Mouse (Mus musculus): Measurements from ENCODE around the gene Sell.

DNA sequence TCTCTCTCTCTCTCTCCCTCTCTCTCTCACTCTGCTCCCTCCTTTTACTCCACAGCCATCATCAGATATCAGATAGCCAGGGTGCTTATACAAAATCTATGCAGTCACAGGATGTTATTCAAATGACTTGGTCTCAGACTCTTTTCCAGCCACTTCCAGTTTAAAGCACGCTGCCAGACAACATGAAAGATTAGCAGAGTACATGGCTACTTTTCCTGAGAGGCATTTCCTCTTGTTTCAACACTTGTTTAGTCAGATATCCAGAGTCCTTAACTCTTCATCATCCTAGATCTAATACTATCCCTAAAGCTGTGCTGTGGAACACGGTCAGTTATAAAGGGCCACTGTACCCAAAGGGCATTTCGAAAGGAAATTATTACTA is 59.0 kb downstream of the Sell start:
- TF ChIP-seq POLR2A (IDR thresholded peaks at IDR 0.05; ENCODE audit: borderline replicate concordance, extremely low read depth, low read depth, low read length) (no peak), CTCF (IDR thresholded peaks at IDR 0.05; ENCODE audit: insufficient read depth, low read length) (no peak)
